Mouse (Mus musculus) lung, embryonic 16.5 days (tissue): Measurements from ENCODE around the gene Iqgap3. TPM values are rescaled to one million over a fixed set of nuclear protein-coding genes. Genes with fewer than 3 reads are reported as not detected.

ENCODE experiments used
- ATAC-seq: fragments of 200-750 bp; cut with Nextera tagmentation; 2 replicates; pipeline ENCODE4 v1.8.0; 2017; ENCODE audit warnings: low read depth, mild to moderate bottlenecking, moderate library complexity
- H3K27ac ChIP-seq: fragments of 300-500 bp; sonication (generic); 2 replicates; pipeline ENCODE4 v1.5.1; 2014; ENCODE audit warnings: mild to moderate bottlenecking, control low read depth, low read length
- H3K27me3 ChIP-seq: fragments of 300-500 bp; sonication (generic); 2 replicates; pipeline ENCODE4 v1.6.1; 2014; ENCODE audit warnings: low read depth, low read length, mixed read lengths; ENCODE audit not compliant: control insufficient read depth, insufficient read depth
- H3K36me3 ChIP-seq: fragments of 300-500 bp; sonication (generic); 2 replicates; pipeline ENCODE4 v1.6.1; 2014; ENCODE audit warnings: low read length; ENCODE audit not compliant: control insufficient read depth, insufficient read depth
- H3K4me1 ChIP-seq: fragments of 300-500 bp; sonication (generic); replicated peaks from 2 replicates; pipeline ENCODE4 v1.6.1; 2014; ENCODE audit warnings: low read length, mixed read lengths; ENCODE audit not compliant: control insufficient read depth, insufficient read depth
- H3K4me2 ChIP-seq: fragments of 300-500 bp; sonication (generic); 2 replicates; pipeline ENCODE4 v1.6.1; 2014; ENCODE audit warnings: low read depth, low read length, control low read depth
- H3K4me3 ChIP-seq: fragments of 300-500 bp; sonication (generic); 2 replicates; pipeline ENCODE4 v1.5.1; 2014; ENCODE audit warnings: mild to moderate bottlenecking, low read length, control low read depth
- H3K9ac ChIP-seq: fragments of 300-500 bp; sonication (generic); 2 replicates; pipeline ENCODE4 v1.6.1; 2014; ENCODE audit warnings: low read length, control low read depth
- H3K9me3 ChIP-seq: fragments of 300-500 bp; sonication (generic); 2 replicates; pipeline ENCODE4 v1.6.1; 2016; ENCODE audit warnings: low read length; ENCODE audit not compliant: control insufficient read depth
- WGBS: fragments of 180-500 bp; shearing (Covaris S2); extraction: QIAGEN DNeasy Blood & Tissue Kit; methylation state at CpG from one replicate; pipeline ENCODE4 v1.1.7; 2014; 5-methylcytosine and 5-hydroxymethylcytosine counted together
- polyA plus RNA-seq: library from polyadenylated mRNA; unstranded; fragments of >200 nt; fragmentation: Nextera tagmentation; extraction: Ambion mirVana; gene quantifications from 2 replicates; pipeline ENCODE4 v1.2.1, GENCODE M21; 2015

Iqgap3 gene
- polyA plus RNA-seq, 1 experiment from 2014 or later, result 26.9 TPM

GRCm38 (mm10) chr3:88131071-88131470 lies 49.3 kb downstream of the Iqgap3 start:
- Histone ChIP-seq H3K9me3 (no peaks in the 10 kb centered on the region), H3K27ac (no peak overlapping the region), H3K9ac (no peak overlapping the region), H3K36me3 (no peaks in the 10 kb centered on the region), H3K4me2 (no peak overlapping the region), H3K27me3 (no peaks in the 10 kb centered on the region), H3K4me3 (no peak overlapping the region), H3K4me1 (no peaks in the 10 kb centered on the region)
- no peak for ATAC-seq
- WGBS, result 94% methylated on average over 3 of the region's 3 CpGs

- Histone ChIP-seq H3K9ac (no peak overlapping the region), H3K4me1 (peaks cover 6% of the 10 kb centered on the region), H3K27ac (no peak overlapping the region)
These were observed 50.7 kb downstream of the Iqgap3 start for GRCm38 (mm10) chr3:88132492-88132891.

DNA sequence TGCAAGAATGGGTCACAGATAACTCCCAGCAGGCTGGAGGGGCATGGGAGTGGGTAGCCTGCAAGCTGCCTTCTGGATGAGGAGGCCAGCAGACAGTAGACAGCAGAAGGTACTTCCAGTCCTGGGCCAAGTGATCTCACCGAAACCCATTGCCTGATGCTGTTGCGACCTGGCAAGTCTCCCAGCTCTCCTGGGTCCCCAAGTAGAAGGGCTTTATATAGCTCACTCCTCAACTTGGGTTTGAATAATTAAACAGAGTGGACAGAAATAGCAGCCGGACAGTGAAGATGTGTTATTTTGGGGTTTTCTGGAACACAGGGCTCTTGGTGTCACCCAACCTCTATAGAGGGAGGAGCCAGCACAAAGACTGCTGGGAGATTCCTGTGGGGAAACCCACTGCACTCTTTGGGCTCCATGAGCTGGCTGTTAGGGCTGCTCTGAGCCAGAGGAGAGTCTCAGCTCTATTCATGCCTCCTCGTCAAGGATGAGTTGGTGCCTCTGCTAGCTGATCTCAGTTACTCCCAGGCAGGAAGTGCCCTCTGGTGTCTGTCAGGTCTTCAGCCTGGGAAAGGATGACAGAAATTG lies 51.5 kb downstream of the Iqgap3 start:
- Histone ChIP-seq H3K4me1 (peaks cover 6% of the 10 kb centered on the region), H3K27ac (peak overlapping the region; percentile 48), H3K9me3 (no peaks in the 10 kb centered on the region), H3K4me3 (no peak overlapping the region), H3K36me3 (no peaks in the 10 kb centered on the region), H3K4me2 (no peak overlapping the region), H3K27me3 (no peaks in the 10 kb centered on the region), H3K9ac (peak overlapping the region; percentile 22; the same call in 1 of the 2 replicates)
- no peak for ATAC-seq
- WGBS, result 34% methylated on average over 4 of the region's 4 CpGs

More at GRCm38 (mm10) chr3:88132492-88132891, 50.7 kb downstream of the Iqgap3 start:
- no peaks in the 10 kb centered on the region for H3K36me3 ChIP-seq
- 49% methylated on average over 2 of the region's 2 CpGs for WGBS
- H3K9me3 ChIP-seq, result no peaks in the 10 kb centered on the region
- no peak for ATAC-seq
- no peak overlapping the region for H3K4me2 ChIP-seq
- H3K4me3 ChIP-seq, result no peak overlapping the region
- H3K27me3 ChIP-seq, result no peaks in the 10 kb centered on the region

GRCm38 (mm10) chr3:88136346-88136745 lies 54.6 kb downstream of the Iqgap3 start:
- WGBS, result 75% methylated on average over 9 of the region's 9 CpGs
- H3K9me3 ChIP-seq, result no peaks in the 10 kb centered on the region
- no peaks in the 10 kb centered on the region for H3K27me3 ChIP-seq
- no peak for ATAC-seq
- H3K4me2 ChIP-seq, result no peak overlapping the region
- H3K27ac ChIP-seq, result no peak overlapping the region
- peaks cover 30% of the 10 kb centered on the region for H3K4me1 ChIP-seq
- no peaks in the 10 kb centered on the region for H3K36me3 ChIP-seq
- H3K4me3 ChIP-seq, result no peak overlapping the region
- H3K9ac ChIP-seq, result no peak overlapping the region

- H3K4me1 ChIP-seq, result peaks cover 33% of the 10 kb centered on the region
- H3K4me3 ChIP-seq, result no peak overlapping the region
- H3K9me3 ChIP-seq, result no peaks in the 10 kb centered on the region
- no peaks in the 10 kb centered on the region for H3K27me3 ChIP-seq
- H3K27ac ChIP-seq, result peak overlapping the region; percentile 15
- ATAC-seq, result no peak
- H3K9ac ChIP-seq, result peak overlapping the region; percentile 16
- H3K4me2 ChIP-seq, result peak overlapping the region; percentile 92; the same call in 1 of the 2 replicates
- no peaks in the 10 kb centered on the region for H3K36me3 ChIP-seq
- WGBS, result 60% methylated on average over 4 of the region's 4 CpGs
These were observed 55.2 kb downstream of the Iqgap3 start for GRCm38 (mm10) chr3:88136945-88137494.

GRCm38 (mm10) chr3:88137821-88138220 lies 56.0 kb downstream of the Iqgap3 start:
- H3K27ac ChIP-seq, result peak overlapping the region; percentile 99
- peaks cover 33% of the 10 kb centered on the region for H3K4me1 ChIP-seq
- H3K9ac ChIP-seq, result peak overlapping the region; percentile 38
- ATAC-seq, result no peak
- peak overlapping the region; percentile 66 for H3K4me3 ChIP-seq
- no peaks in the 10 kb centered on the region for H3K9me3 ChIP-seq
- H3K36me3 ChIP-seq, result no peaks in the 10 kb centered on the region
- H3K27me3 ChIP-seq, result no peaks in the 10 kb centered on the region
- peak overlapping the region; percentile 92 for H3K4me2 ChIP-seq
- WGBS, result 4% methylated on average over 3 of the region's 3 CpGs

DNA sequence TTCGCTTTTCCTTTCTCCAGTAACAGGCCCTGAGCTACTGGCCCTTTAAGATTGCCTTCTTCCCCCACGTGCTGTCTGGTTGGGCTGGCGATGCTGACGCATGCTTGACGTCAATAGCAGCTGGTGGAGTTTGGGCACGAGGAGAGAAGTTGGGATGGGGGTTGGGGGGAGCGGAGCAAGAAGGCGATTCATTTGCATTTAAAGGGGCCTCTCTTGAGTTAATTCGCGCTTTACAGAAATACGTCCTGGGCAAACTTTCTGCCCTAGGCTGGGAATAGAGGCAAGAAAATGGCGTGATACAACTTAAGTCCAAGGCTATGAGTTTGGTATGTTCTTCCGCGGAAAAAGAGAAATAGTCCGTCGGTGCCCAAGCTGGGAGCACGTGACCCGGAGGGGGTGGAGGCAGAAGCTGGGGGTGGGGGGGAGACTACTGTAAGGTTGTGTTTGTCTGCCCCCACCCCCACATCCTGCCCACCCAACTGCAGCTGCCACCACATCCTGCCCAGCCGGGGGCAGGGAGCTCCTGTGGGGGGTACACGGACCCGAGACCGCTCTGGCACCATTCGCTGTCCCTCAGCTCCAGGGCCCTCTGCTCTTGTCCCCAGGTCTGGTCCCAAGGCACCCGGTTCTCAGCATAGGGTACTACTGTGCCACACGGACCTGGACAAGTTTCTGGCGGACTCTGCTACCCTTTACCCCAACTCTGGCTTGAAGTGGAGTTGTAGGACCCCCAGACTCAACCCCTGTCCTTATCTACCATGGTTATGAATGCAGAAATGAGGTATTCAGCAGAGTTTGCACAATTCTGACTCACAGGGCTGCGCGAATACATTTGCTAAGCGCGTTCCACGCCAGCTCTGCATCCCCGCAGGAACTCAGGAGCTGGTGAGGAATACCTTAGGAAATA lies 56.8 kb downstream of the Iqgap3 start:
- under 1% methylated on average over 32 of the region's 32 CpGs for WGBS
- Histone ChIP-seq H3K4me2 (peak overlapping the region; percentile 92), H3K4me1 (peaks cover 34% of the 10 kb centered on the region)

DNA sequence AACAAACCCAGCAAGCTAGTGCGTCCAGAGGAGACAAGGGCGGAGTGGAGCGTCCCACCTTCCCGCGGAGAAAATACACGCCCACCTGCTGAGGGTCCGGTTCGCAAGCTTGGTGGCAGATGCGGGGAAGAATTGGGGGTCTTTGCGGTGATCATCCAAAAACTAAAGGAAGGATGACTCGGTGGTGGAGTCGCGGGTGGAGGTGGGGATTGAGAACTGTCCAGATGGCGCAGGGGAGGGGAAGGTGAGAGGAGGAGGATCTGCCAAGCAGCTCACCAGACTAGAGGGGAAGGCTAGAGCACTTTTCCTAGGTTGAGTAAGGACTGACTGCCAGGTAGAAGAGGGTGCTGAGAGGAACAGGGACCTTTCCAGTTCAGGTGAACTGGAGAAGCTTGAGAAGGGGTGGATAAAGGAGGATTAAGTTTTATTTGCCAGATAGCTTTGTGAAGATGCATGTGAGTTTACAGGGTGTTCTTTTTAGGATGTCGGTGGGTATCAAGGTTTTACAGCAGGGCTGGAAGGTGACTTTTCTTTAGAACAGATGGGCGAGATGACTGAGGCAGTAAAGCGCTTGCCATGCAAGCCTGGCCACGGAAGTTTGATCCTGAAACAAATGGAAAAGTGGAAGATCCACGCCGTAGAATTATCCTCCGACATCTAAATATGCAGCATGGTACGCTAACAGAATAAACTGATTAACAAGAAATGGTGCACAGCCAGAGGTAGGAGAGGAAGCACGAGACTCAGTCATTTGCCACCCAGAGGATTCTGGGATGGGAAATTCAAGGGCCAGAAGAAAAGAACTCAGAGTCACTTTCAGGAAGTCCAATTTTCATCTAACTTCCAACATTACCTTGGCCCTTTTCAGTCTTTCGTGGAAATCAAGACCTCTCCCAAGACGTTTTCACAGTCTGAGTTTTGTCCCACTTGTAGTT lies 57.7 kb downstream of the Iqgap3 start:
- H3K4me1 ChIP-seq, result peaks cover 44% of the 10 kb centered on the region

More for the DNA sequence above, 56.8 kb downstream of the Iqgap3 start:
- Histone ChIP-seq H3K36me3 (no peaks in the 10 kb centered on the region), H3K27ac (peak overlapping the region; percentile 99), H3K9me3 (no peaks in the 10 kb centered on the region), H3K9ac (peak overlapping the region; percentile 82), H3K4me3 (peak overlapping the region; percentile 66), H3K27me3 (no peaks in the 10 kb centered on the region)
- peak; percentile 72 for ATAC-seq

More for the DNA sequence above, 57.7 kb downstream of the Iqgap3 start:
- peak overlapping the region; percentile 66 for H3K4me3 ChIP-seq
- peak overlapping the region; percentile 82 for H3K9ac ChIP-seq
- no peaks in the 10 kb centered on the region for H3K27me3 ChIP-seq
- H3K9me3 ChIP-seq, result no peaks in the 10 kb centered on the region
- peak overlapping the region; percentile 99 for H3K27ac ChIP-seq
- ATAC-seq, result no peak
- peak overlapping the region; percentile 92 for H3K4me2 ChIP-seq
- no peaks in the 10 kb centered on the region for H3K36me3 ChIP-seq
- WGBS, result 18% methylated on average over 25 of the region's 25 CpGs
